In the genomic region with DNA sequence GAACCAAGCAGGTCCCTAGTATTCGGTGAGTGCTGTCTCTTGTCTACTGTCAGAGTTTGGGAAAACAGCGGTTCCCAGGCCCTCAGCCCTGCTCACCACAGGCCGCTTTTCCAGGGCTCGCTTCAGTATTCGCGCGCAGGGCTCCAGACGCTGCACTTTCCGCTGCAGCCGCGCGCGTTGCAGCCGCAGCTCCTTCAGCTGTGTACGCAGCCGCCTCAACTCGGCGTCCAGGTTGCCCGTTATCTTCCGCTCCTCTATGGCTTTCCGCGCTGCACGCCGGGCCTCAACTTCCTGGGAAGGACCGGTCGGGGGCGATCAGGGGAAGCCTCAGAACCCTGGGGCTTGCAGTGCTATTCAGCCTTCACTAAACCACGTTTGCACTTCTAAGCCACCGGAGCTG, we compare ENCODE assay signal across 8 mouse cellular contexts. TPM values are rescaled to one million over a fixed set of nuclear protein-coding genes. Genes with fewer than 3 reads are reported as not detected.
DNase-seq lines count a peak whose midpoint lies in the region; ATAC-seq and TF ChIP-seq lines count a peak whose summit lies in the region.

No protein-coding gene starts in this region.

- H3K9me3 ChIP-seq in heart, embryonic 13.5 days, result no peaks in the 10 kb centered on the region; the same call in 1 of the 2 replicates
- no peaks in the 10 kb centered on the region for H3K9me3 ChIP-seq in ES-Bruce4 (replicated peaks; ENCODE audit: control insufficient read depth, insufficient read depth, low read length, poor library complexity, severe bottlenecking)
- no peaks in the 10 kb centered on the region for H3K9me3 ChIP-seq in forebrain, embryonic 15.5 days
- peaks cover 2% of the 10 kb centered on the region; the same call in 1 of the 2 replicates for H3K9me3 ChIP-seq in midbrain, embryonic 11.5 days (ENCODE audit: control insufficient read depth, low read length)

- peak overlapping the region; percentile 43 for H3K4me3 ChIP-seq in heart, embryonic 13.5 days
- peak overlapping the region; percentile 3; the same call in 1 of the 2 replicates for H3K4me3 ChIP-seq in ES-Bruce4 (ENCODE audit: low read depth, low read length)
- no peak overlapping the region for H3K4me3 ChIP-seq in forebrain, embryonic 15.5 days
- H3K4me3 ChIP-seq in midbrain, embryonic 11.5 days (ENCODE audit: low read depth, low read length), result no peak overlapping the region

- peaks cover 19% of the 10 kb centered on the region for H3K27me3 ChIP-seq in heart, embryonic 13.5 days (replicated peaks)
- H3K27me3 ChIP-seq in ES-Bruce4 (ENCODE audit: control insufficient read depth, insufficient read depth, low read length, poor library complexity, severe bottlenecking), result no peaks in the 10 kb centered on the region
- no peaks in the 10 kb centered on the region for H3K27me3 ChIP-seq in forebrain, embryonic 15.5 days
- no peaks in the 10 kb centered on the region for H3K27me3 ChIP-seq in midbrain, embryonic 11.5 days (ENCODE audit: control insufficient read depth, insufficient read depth, low read length)

- H3K27ac ChIP-seq in heart, embryonic 13.5 days (replicated peaks), result no peak overlapping the region
- no peak overlapping the region for H3K27ac ChIP-seq in ES-Bruce4 (ENCODE audit: insufficient read depth, low read length)
- H3K27ac ChIP-seq in forebrain, embryonic 15.5 days (replicated peaks), result no peak overlapping the region
- H3K27ac ChIP-seq in midbrain, embryonic 11.5 days (ENCODE audit: low read depth, low read length), result no peak overlapping the region

- peak overlapping the region; percentile 67 for H3K9ac ChIP-seq in heart, embryonic 13.5 days
- H3K9ac ChIP-seq in ES-Bruce4 (ENCODE audit: low read depth, poor library complexity, severe bottlenecking), result no peak overlapping the region
- H3K9ac ChIP-seq in forebrain, embryonic 15.5 days (replicated peaks), result no peak overlapping the region
- 0 out of 2 replicates have a peak overlapping the region, but pooled peaks have one; percentile 34 for H3K9ac ChIP-seq in midbrain, embryonic 11.5 days (ENCODE audit: low read length)

- no peak for TF ChIP-seq CTCF in ES-Bruce4 (IDR thresholded peaks at IDR 0.05; ENCODE audit: low read depth, low read length)

- 5% methylated on average over 29 of the region's 29 CpGs for WGBS in heart, embryonic 13.5 days
- 9% methylated on average over 29 of the region's 29 CpGs for WGBS in forebrain, embryonic 15.5 days
- WGBS in midbrain, embryonic 11.5 days, result 9% methylated on average over 29 of the region's 29 CpGs

- no peak for TF ChIP-seq POLR2A in ES-Bruce4 (IDR thresholded peaks at IDR 0.05; ENCODE audit: insufficient read depth, low read length)

- H3K4me2 ChIP-seq in heart, embryonic 13.5 days, result peak overlapping the region; percentile 73
- peak overlapping the region; percentile 6; the same call in 1 of the 2 replicates for H3K4me2 ChIP-seq in forebrain, embryonic 15.5 days (replicated peaks)
- H3K4me2 ChIP-seq in midbrain, embryonic 11.5 days, result peak overlapping the region; percentile 31; the same call in 1 of the 2 replicates

- H3K4me1 ChIP-seq in heart, embryonic 13.5 days, result peaks cover 23% of the 10 kb centered on the region
- H3K4me1 ChIP-seq in ES-Bruce4 (ENCODE audit: control insufficient read depth, insufficient read depth, low read length), result no peaks in the 10 kb centered on the region
- 0 out of 2 replicates have a peak, but pooled peaks cover 3% of the 10 kb centered on the region for H3K4me1 ChIP-seq in forebrain, embryonic 15.5 days
- no peaks in the 10 kb centered on the region; the same call in 1 of the 2 replicates for H3K4me1 ChIP-seq in midbrain, embryonic 11.5 days (ENCODE audit: control insufficient read depth, insufficient read depth, low read length)

- no peak for TF ChIP-seq EP300 in ES-Bruce4 (IDR thresholded peaks at IDR 0.05; ENCODE audit: insufficient read depth, low read depth, low read length)

- ATAC-seq in heart, embryonic 13.5 days (ENCODE audit: extremely low read depth, insufficient number of reproducible peaks, low FRiP score, low TSS enrichment), result no peak
- ATAC-seq in forebrain, embryonic 15.5 days (replicated peaks), result no peak
- ATAC-seq in midbrain, embryonic 11.5 days (ENCODE audit: low FRiP score), result no peak

- H3K36me3 ChIP-seq in heart, embryonic 13.5 days, result peaks cover 26% of the 10 kb centered on the region
- peaks cover 2% of the 10 kb centered on the region; the same call in 1 of the 2 replicates for H3K36me3 ChIP-seq in ES-Bruce4 (ENCODE audit: control insufficient read depth, insufficient read depth, low read length, poor library complexity, severe bottlenecking)
- H3K36me3 ChIP-seq in forebrain, embryonic 15.5 days, result peaks cover 9% of the 10 kb centered on the region
- peaks cover 5% of the 10 kb centered on the region; the same call in 1 of the 2 replicates for H3K36me3 ChIP-seq in midbrain, embryonic 11.5 days (ENCODE audit: control insufficient read depth, insufficient read depth, low read length)

- no peak for DNase-seq in heart, adult 8-10 months (ENCODE audit: low spot score)
- no peak for DNase-seq in midbrain, embryonic 11.5 days (ENCODE audit: low spot score, missing footprints)
- no peak for DNase-seq in layer of hippocampus, adult 8-10 months (ENCODE audit: low spot score in 2 of 2)
- no peak for DNase-seq in spleen, postnatal 10 days (ENCODE audit: low spot score in 2 of 2)
- DNase-seq in yolk sac, embryonic 10.5 days (ENCODE audit: low spot score), result no peak

RNA-seq across cellular contexts. Expression of a gene that starts 2.9 kb away (rescaled TPM):
- not detected in 2 replicates for polyA plus RNA-seq in heart, embryonic 13.5 days (2015; fragmentation: Nextera tagmentation; extraction: Ambion mirVana)
- total RNA-seq in heart, adult 8-10 months (2022), result not detected
- polyA plus RNA-seq in ES-Bruce4 (2011; ENCODE audit: insufficient read depth, insufficient read length, low read depth, missing spikeins), result not detected in 2 replicates
- 0.47 and 1.2 TPM in 2 replicates for polyA plus RNA-seq in forebrain, embryonic 15.5 days (2015; fragmentation: Nextera tagmentation; extraction: Ambion mirVana)
- polyA plus RNA-seq in midbrain, embryonic 11.5 days (2014; fragmentation: Nextera tagmentation; extraction: Ambion mirVana), result not detected in 2 replicates
- under 1 TPM in 2 of 4 experiments, not detected in 2; 0.50 to 0.56 TPM for total RNA-seq in layer of hippocampus, adult 8-10 months (2022)

RNA-seq across cellular contexts. Expression of a gene that starts 17.5 kb away (rescaled TPM):
- 0.13 and 0.37 TPM in 2 replicates for polyA plus RNA-seq in heart, embryonic 13.5 days (2015; fragmentation: Nextera tagmentation; extraction: Ambion mirVana)
- total RNA-seq in heart, adult 8-10 months (2022), result under 1 TPM in 3 of 4 experiments, not detected in 1; 0.44 to 0.79 (median 0.46) TPM
- 2.0 and 3.5 TPM in 2 replicates for polyA plus RNA-seq in ES-Bruce4 (2011; ENCODE audit: insufficient read depth, insufficient read length, low read depth, missing spikeins)
- 2.7 and 4.2 TPM in 2 replicates for polyA plus RNA-seq in forebrain, embryonic 15.5 days (2015; fragmentation: Nextera tagmentation; extraction: Ambion mirVana)
- 0.14 TPM in 1 of 2 replicates, not detected in the other for polyA plus RNA-seq in midbrain, embryonic 11.5 days (2014; fragmentation: Nextera tagmentation; extraction: Ambion mirVana)
- total RNA-seq in layer of hippocampus, adult 8-10 months (2022), result 100 to 1,000 TPM in 2 of 4 experiments, 10 to 100 TPM in 2; 84.4 to 112 (median 96.9) TPM

RNA-seq across cellular contexts. Expression of a gene that starts 18.6 kb away (rescaled TPM):
- polyA plus RNA-seq in heart, embryonic 13.5 days (2015; fragmentation: Nextera tagmentation; extraction: Ambion mirVana), result 29.6 and 29.7 TPM in 2 replicates
- total RNA-seq in heart, adult 8-10 months (2022), result 10 to 100 TPM; 21.0 to 24.7 (median 23.0) TPM
- polyA plus RNA-seq in ES-Bruce4 (2011; ENCODE audit: insufficient read depth, insufficient read length, low read depth, missing spikeins), result 49.7 and 49.9 TPM in 2 replicates
- polyA plus RNA-seq in forebrain, embryonic 15.5 days (2015; fragmentation: Nextera tagmentation; extraction: Ambion mirVana), result 46.9 and 49.0 TPM in 2 replicates
- 26.4 and 32.2 TPM in 2 replicates for polyA plus RNA-seq in midbrain, embryonic 11.5 days (2014; fragmentation: Nextera tagmentation; extraction: Ambion mirVana)
- 10 to 100 TPM; 32.8 to 37.1 (median 35.7) TPM for total RNA-seq in layer of hippocampus, adult 8-10 months (2022)

RNA-seq across cellular contexts. Expression of a gene that starts 18.7 kb away (rescaled TPM):
- 9.6 and 10.4 TPM in 2 replicates for polyA plus RNA-seq in heart, embryonic 13.5 days (2015; fragmentation: Nextera tagmentation; extraction: Ambion mirVana)
- total RNA-seq in heart, adult 8-10 months (2022), result 10 to 100 TPM; 14.3 to 17.9 (median 15.3) TPM
- 13.0 and 13.1 TPM in 2 replicates for polyA plus RNA-seq in ES-Bruce4 (2011; ENCODE audit: insufficient read depth, insufficient read length, low read depth, missing spikeins)
- 22.4 and 23.0 TPM in 2 replicates for polyA plus RNA-seq in forebrain, embryonic 15.5 days (2015; fragmentation: Nextera tagmentation; extraction: Ambion mirVana)
- 7.9 and 8.9 TPM in 2 replicates for polyA plus RNA-seq in midbrain, embryonic 11.5 days (2014; fragmentation: Nextera tagmentation; extraction: Ambion mirVana)
- total RNA-seq in layer of hippocampus, adult 8-10 months (2022), result 10 to 100 TPM; 22.1 to 27.3 (median 24.7) TPM

RNA-seq across cellular contexts. Expression of a gene that starts 42.3 kb away (rescaled TPM):
- 0.27 and 0.44 TPM in 2 replicates for polyA plus RNA-seq in heart, embryonic 13.5 days (2015; fragmentation: Nextera tagmentation; extraction: Ambion mirVana)
- under 1 TPM in 2 of 4 experiments, not detected in 2; 0.14 to 0.22 TPM for total RNA-seq in heart, adult 8-10 months (2022)
- 0.37 and 0.43 TPM in 2 replicates for polyA plus RNA-seq in ES-Bruce4 (2011; ENCODE audit: insufficient read depth, insufficient read length, low read depth, missing spikeins)
- 1.5 and 2.1 TPM in 2 replicates for polyA plus RNA-seq in forebrain, embryonic 15.5 days (2015; fragmentation: Nextera tagmentation; extraction: Ambion mirVana)
- 0.25 and 0.51 TPM in 2 replicates for polyA plus RNA-seq in midbrain, embryonic 11.5 days (2014; fragmentation: Nextera tagmentation; extraction: Ambion mirVana)
- 1 to 10 TPM; 1.2 to 1.6 (median 1.5) TPM for total RNA-seq in layer of hippocampus, adult 8-10 months (2022)

Comparison
In these comparisons a context has a peak if more than half of its experiments do, and no peak if none do; other contexts are left out.
1. H3K4me2 ChIP-seq: peak in every context shown above with its lines; median percentile 73 in heart, embryonic 13.5 days; 31 in midbrain, embryonic 11.5 days; 6 in forebrain, embryonic 15.5 days.
2. H3K4me3 ChIP-seq: peak in heart, embryonic 13.5 days (single experiment) and ES-Bruce4 (single experiment); none in forebrain, embryonic 15.5 days (single experiment) and midbrain, embryonic 11.5 days (single experiment).
3. H3K9ac ChIP-seq: peak in heart, embryonic 13.5 days (single experiment) and midbrain, embryonic 11.5 days (single experiment); none in ES-Bruce4 (single experiment) and forebrain, embryonic 15.5 days (single experiment).